ENCODE assay signal across 14 mouse cellular contexts in genomic region chr9:27925650-27926049, GRCm38 (mm10).
"Had no signal": no experiment of that assay in that cellular context is flagged by ENCODE, and none has a peak within 500 bp of the region (broad histone marks: within the 10 kb centered on the region; RNA-seq: fewer than 3 reads in every experiment).

No protein-coding gene starts in this region.

- H3K9me3 ChIP-seq: limb, embryonic 12.5 days; liver, embryonic 13.5 days; lung, embryonic 15.5 days had no signal

- H3K36me3 ChIP-seq: limb, embryonic 12.5 days; liver, embryonic 13.5 days; lung, embryonic 15.5 days had no signal

- H3K27me3 ChIP-seq: limb, embryonic 12.5 days; liver, embryonic 13.5 days; lung, embryonic 15.5 days; megakaryocyte, embryonic 14.5 days had no signal

- H3K9ac ChIP-seq: limb, embryonic 12.5 days; liver, embryonic 13.5 days; liver, postnatal 0 days; lung, embryonic 15.5 days had no signal

- ATAC-seq: liver, postnatal 0 days had no signal

- DNase-seq: kidney, adult 2 months; kidney, postnatal 25 days; layer of hippocampus, postnatal 36 days; liver; liver, embryonic 13.5 days; liver, postnatal 0 days; lung, postnatal 14 days; thymus, postnatal 4 days had no signal

- H3K27ac ChIP-seq: limb, embryonic 12.5 days; liver, embryonic 13.5 days; lung, embryonic 15.5 days; macrophage; stomach, postnatal 0 days had no signal

- H3K4me3 ChIP-seq: limb, embryonic 12.5 days; liver, embryonic 13.5 days; lung, embryonic 15.5 days; megakaryocyte, embryonic 14.5 days; myocyte had no signal

- H3K4me2 ChIP-seq: limb, embryonic 12.5 days; liver, embryonic 13.5 days; lung, embryonic 15.5 days had no signal

- H3K4me1 ChIP-seq: limb, embryonic 12.5 days; liver, embryonic 13.5 days; lung, embryonic 15.5 days; megakaryocyte, embryonic 14.5 days had no signal
